Comparison of ENCODE assay signal across 9 mouse cellular contexts in genomic region chr14:21990321-21991021, GRCm38 (mm10). TPM values are rescaled to one million over a fixed set of nuclear protein-coding genes. Genes with fewer than 3 reads are reported as not detected.
DNase-seq lines count a peak whose midpoint lies in the region; ATAC-seq and TF ChIP-seq lines count a peak whose summit lies in the region.
"Had no signal": no experiment of that assay in that cellular context is flagged by ENCODE, and none has a peak within 500 bp of the region (broad histone marks: within the 10 kb centered on the region; RNA-seq: fewer than 3 reads in every experiment).

No protein-coding gene starts in this region.

- 5% methylated on average over 31 of the region's 31 CpGs for WGBS in embryonic facial prominence, embryonic 15.5 days
- 8% methylated on average over 31 of the region's 31 CpGs for WGBS in intestine, postnatal 0 days
- 8% methylated on average over 31 of the region's 31 CpGs for WGBS in liver, postnatal 0 days (ENCODE audit: insufficient replicate concordance)

- H3K36me3 ChIP-seq in embryonic facial prominence, embryonic 15.5 days: no peaks in the 10 kb centered on the region
- H3K36me3 ChIP-seq in intestine, postnatal 0 days (ENCODE audit: control insufficient read depth, insufficient read depth): peaks cover 4% of the 10 kb centered on the region; the same call in 1 of the 2 replicates
- H3K36me3 ChIP-seq in liver, postnatal 0 days (replicated peaks; ENCODE audit: insufficient read depth, low read length): no peaks in the 10 kb centered on the region

- no peaks in the 10 kb centered on the region for H3K9me3 ChIP-seq in embryonic facial prominence, embryonic 15.5 days (replicated peaks)
- H3K9me3 ChIP-seq in intestine, postnatal 0 days (ENCODE audit: control insufficient read depth): no peaks in the 10 kb centered on the region
- no peaks in the 10 kb centered on the region for H3K9me3 ChIP-seq in liver, postnatal 0 days (ENCODE audit: low read length)

- peaks cover 32% of the 10 kb centered on the region for H3K4me1 ChIP-seq in embryonic facial prominence, embryonic 15.5 days
- H3K4me1 ChIP-seq in intestine, postnatal 0 days (replicated peaks; ENCODE audit: control insufficient read depth, insufficient read depth, low read length): 0 out of 2 replicates have a peak, but pooled peaks cover 2% of the 10 kb centered on the region
- peaks cover 30% of the 10 kb centered on the region for H3K4me1 ChIP-seq in liver, postnatal 0 days (ENCODE audit: insufficient read depth)

- H3K4me2 ChIP-seq in embryonic facial prominence, embryonic 15.5 days (replicated peaks): peak overlapping the region; percentile 73
- peak overlapping the region; percentile 95 for H3K4me2 ChIP-seq in intestine, postnatal 0 days (replicated peaks; ENCODE audit: low read depth)
- 0 out of 2 replicates have a peak overlapping the region, but pooled peaks have one; percentile 13 for H3K4me2 ChIP-seq in liver, postnatal 0 days (ENCODE audit: low read depth, low read length)

- no peaks in the 10 kb centered on the region for H3K27me3 ChIP-seq in embryonic facial prominence, embryonic 15.5 days
- H3K27me3 ChIP-seq in intestine, postnatal 0 days (replicated peaks; ENCODE audit: control insufficient read depth, insufficient read depth, low read length): no peaks in the 10 kb centered on the region
- H3K27me3 ChIP-seq in liver, postnatal 0 days (ENCODE audit: insufficient read depth, low read length): peaks cover 99% of the 10 kb centered on the region

- no peak for TF ChIP-seq EP300 in liver, postnatal 0 days (IDR thresholded peaks at IDR 0.05; ENCODE audit: low read depth)

- H3K4me3 ChIP-seq in embryonic facial prominence, embryonic 15.5 days (replicated peaks): peak overlapping the region; percentile 77
- peak overlapping the region; percentile 82 for H3K4me3 ChIP-seq in intestine, postnatal 0 days (ENCODE audit: low read depth, low read length)
- peak overlapping the region; percentile 22; the same call in 1 of the 2 replicates for H3K4me3 ChIP-seq in liver, postnatal 0 days (ENCODE audit: low read depth, low read length)

- peak; percentile 36 for DNase-seq in gastrocnemius, postnatal 10 days
- no peak for DNase-seq in gastrocnemius, postnatal 25 days
- no peak for DNase-seq in liver, postnatal 0 days
- DNase-seq in retina, postnatal 1 day: peak; percentile 41
- no peak for DNase-seq in layer of hippocampus, postnatal 36 days
- no peak for DNase-seq in right cerebral cortex, postnatal 25 days

- peak overlapping the region; percentile 59 for H3K9ac ChIP-seq in embryonic facial prominence, embryonic 15.5 days
- H3K9ac ChIP-seq in intestine, postnatal 0 days (ENCODE audit: low read depth, low read length): peak overlapping the region; percentile 55
- H3K9ac ChIP-seq in liver, postnatal 0 days (replicated peaks): no peak overlapping the region

- ATAC-seq in embryonic facial prominence, embryonic 15.5 days (ENCODE audit: insufficient number of reproducible peaks, low FRiP score, low TSS enrichment, low read depth): no peak
- no peak for ATAC-seq in intestine, postnatal 0 days
- no peak for ATAC-seq in liver, postnatal 0 days

- TF ChIP-seq CTCF in intestine, postnatal 0 days (IDR thresholded peaks at IDR 0.05; ENCODE audit: low read depth): 0 out of 2 replicates have a peak, but pooled peaks have one; percentile 7
- no peak for TF ChIP-seq CTCF in liver, postnatal 0 days (IDR thresholded peaks at IDR 0.05; ENCODE audit: low read depth)

- H3K27ac ChIP-seq in embryonic facial prominence, embryonic 15.5 days (replicated peaks): peak overlapping the region; percentile 98
- peak overlapping the region; percentile 95 for H3K27ac ChIP-seq in intestine, postnatal 0 days (ENCODE audit: low read depth, low read length)
- no peak overlapping the region for H3K27ac ChIP-seq in liver, postnatal 0 days (ENCODE audit: low read depth)

RNA-seq across cellular contexts. Expression of gene Zfp503, which starts 1.1 kb away (rescaled TPM):
- 1 to 10 TPM; 7.3 to 8.0 TPM for total RNA-seq in gastrocnemius, postnatal 10 days (2021)
- 10 to 100 TPM in 1 of 2 experiments, 1 to 10 TPM in 1; 9.1 to 15.6 TPM for total RNA-seq in gastrocnemius, postnatal 25 days (2021)
- polyA plus RNA-seq in embryonic facial prominence, embryonic 15.5 days (2015; fragmentation: Nextera tagmentation; extraction: Ambion mirVana): 26.1 and 27.0 TPM in 2 replicates
- 5.7 and 6.5 TPM in 2 replicates for polyA plus RNA-seq in intestine, postnatal 0 days (2015; fragmentation: Nextera tagmentation; extraction: Ambion mirVana)
- polyA plus RNA-seq in liver, postnatal 0 days (2015; fragmentation: Nextera tagmentation; extraction: Ambion mirVana): 0.99 and 1.1 TPM in 2 replicates
- 1 to 10 TPM; 2.8 to 3.0 TPM for total RNA-seq in layer of hippocampus, postnatal 36 days (2021)

RNA-seq across cellular contexts. Expression of gene Lrmda, which starts 29.0 kb away (rescaled TPM):
- 1 to 10 TPM; 1.2 to 1.9 TPM for total RNA-seq in gastrocnemius, postnatal 10 days (2021)
- total RNA-seq in gastrocnemius, postnatal 25 days (2021): 1 to 10 TPM; 1.7 to 3.8 TPM
- 0.39 and 0.64 TPM in 2 replicates for polyA plus RNA-seq in embryonic facial prominence, embryonic 15.5 days (2015; fragmentation: Nextera tagmentation; extraction: Ambion mirVana)
- 0.73 and 1.8 TPM in 2 replicates for polyA plus RNA-seq in intestine, postnatal 0 days (2015; fragmentation: Nextera tagmentation; extraction: Ambion mirVana)
- polyA plus RNA-seq in liver, postnatal 0 days (2015; fragmentation: Nextera tagmentation; extraction: Ambion mirVana): 0.15 and 0.28 TPM in 2 replicates
- total RNA-seq in layer of hippocampus, postnatal 36 days (2021): 1 to 10 TPM in 1 of 2 experiments, under 1 TPM in 1; 0.87 to 1.0 TPM
- polyA plus RNA-seq: C2C12 had no signal

Comparison
In these comparisons a context has a peak if more than half of its experiments do, and no peak if none do; other contexts are left out.
1. DNase-seq: peak in gastrocnemius, postnatal 10 days (single experiment) and retina, postnatal 1 day (single experiment); none in gastrocnemius, postnatal 25 days (single experiment), liver, postnatal 0 days (single experiment), layer of hippocampus, postnatal 36 days (0 of 2) and right cerebral cortex, postnatal 25 days (single experiment).
2. H3K4me2 ChIP-seq: peak in every context shown above with its lines; median percentile 95 in intestine, postnatal 0 days; 73 in embryonic facial prominence, embryonic 15.5 days; 13 in liver, postnatal 0 days.
3. H3K4me3 ChIP-seq: peak in every context shown above with its lines; median percentile 82 in intestine, postnatal 0 days; 77 in embryonic facial prominence, embryonic 15.5 days; 22 in liver, postnatal 0 days.